Mouse (Mus musculus): ENCODE data around the gene Myo1g. TPM values are rescaled to one million over a fixed set of nuclear protein-coding genes. Genes with fewer than 3 reads are reported as not detected.

Myo1g gene
- polyA plus RNA-seq, 1 experiment from 2014 or later = 1.0 TPM

Small RNA genes lying within 50 kb of the gene (microRNA-seq; reads per million reads assigned to microRNA genes)
- gene Gm22123 = not detected

Other genes starting within 250 kb of the Myo1g start
- 116 and 126 TPM in 2 replicates for gene Tmed4, start 246.1 kb downstream of the Myo1g start, polyA plus RNA-seq (2016; fragmentation: Nextera tagmentation; extraction: Ambion mirVana)
- 112 and 115 TPM in 2 replicates for gene Ogdh, start 229.3 kb downstream of the Myo1g start, polyA plus RNA-seq (2016; fragmentation: Nextera tagmentation; extraction: Ambion mirVana)
- gene Zmiz2, start 131.9 kb downstream of the Myo1g start, polyA plus RNA-seq (2016; fragmentation: Nextera tagmentation; extraction: Ambion mirVana) = 13.6 and 15.9 TPM in 2 replicates
- 6,009 and 6,074 TPM in 2 replicates for gene Ppia, start 105.5 kb downstream of the Myo1g start, polyA plus RNA-seq (2016; fragmentation: Nextera tagmentation; extraction: Ambion mirVana)
- 844 and 848 TPM in 2 replicates for gene H2afv, start 76.5 kb downstream of the Myo1g start, polyA plus RNA-seq (2016; fragmentation: Nextera tagmentation; extraction: Ambion mirVana)
- 16.9 and 18.7 TPM in 2 replicates for gene Purb, start 45.0 kb downstream of the Myo1g start, polyA plus RNA-seq (2016; fragmentation: Nextera tagmentation; extraction: Ambion mirVana)
- gene Ccm2, start 25.9 kb upstream of the Myo1g start, polyA plus RNA-seq (2016; fragmentation: Nextera tagmentation; extraction: Ambion mirVana) = 99.5 and 107 TPM in 2 replicates
- 6.2 and 7.1 TPM in 2 replicates for gene Nacad, start 85.1 kb upstream of the Myo1g start, polyA plus RNA-seq (2016; fragmentation: Nextera tagmentation; extraction: Ambion mirVana)
- gene Tbrg4, start 105.1 kb upstream of the Myo1g start, polyA plus RNA-seq (2016; fragmentation: Nextera tagmentation; extraction: Ambion mirVana) = 71.2 and 80.0 TPM in 2 replicates
- gene Wap, start 117.7 kb upstream of the Myo1g start, polyA plus RNA-seq (2016; fragmentation: Nextera tagmentation; extraction: Ambion mirVana) = not detected in 2 replicates
- 5.4 and 5.6 TPM in 2 replicates for gene Ramp3, start 137.6 kb upstream of the Myo1g start, polyA plus RNA-seq (2016; fragmentation: Nextera tagmentation; extraction: Ambion mirVana)

Data from forebrain, embryonic 10.5 days (tissue).